Mouse (Mus musculus) hindbrain, embryonic 16.5 days (tissue): ENCODE measurements around the gene Nid2. TPM values are rescaled to one million over a fixed set of nuclear protein-coding genes. Genes with fewer than 3 reads are reported as not detected.

Experiments
- ATAC-seq: fragments of 200-750 bp; cut with Nextera tagmentation; 2 replicates; pipeline ENCODE4 v1.8.0; 2017; ENCODE audit warnings: moderate TSS enrichment, moderate library complexity
- H3K27ac ChIP-seq: fragments of 300-500 bp; sonication (generic); 2 replicates; pipeline ENCODE4 v1.5.1; 2014; ENCODE audit warnings: low read depth, mild to moderate bottlenecking, control low read depth, low read length, moderate library complexity
- H3K27me3 ChIP-seq: fragments of 300-500 bp; sonication (generic); replicated peaks from 2 replicates; pipeline ENCODE4 v1.6.1; 2014; ENCODE audit warnings: low read length; ENCODE audit not compliant: control insufficient read depth, insufficient read depth
- H3K36me3 ChIP-seq: fragments of 300-500 bp; sonication (generic); 2 replicates; pipeline ENCODE4 v1.6.1; 2014; ENCODE audit warnings: mild to moderate bottlenecking, low read length, moderate library complexity, mixed read lengths; ENCODE audit not compliant: control insufficient read depth, insufficient read depth
- H3K4me1 ChIP-seq: fragments of 300-500 bp; sonication (generic); 2 replicates; pipeline ENCODE4 v1.6.1; 2014; ENCODE audit warnings: low read depth, low read length; ENCODE audit not compliant: control insufficient read depth, insufficient read depth
- H3K4me2 ChIP-seq: fragments of 300-500 bp; sonication (generic); 2 replicates; pipeline ENCODE4 v1.6.1; 2014; ENCODE audit warnings: mild to moderate bottlenecking, low read length, control low read depth, moderate library complexity
- H3K4me3 ChIP-seq: fragments of 300-500 bp; sonication (generic); 2 replicates; pipeline ENCODE4 v1.5.1; 2014; ENCODE audit warnings: mild to moderate bottlenecking, low read length, control low read depth, moderate library complexity
- H3K9ac ChIP-seq: fragments of 300-500 bp; sonication (generic); 2 replicates; pipeline ENCODE4 v1.6.1; 2014; ENCODE audit warnings: low read depth, mild to moderate bottlenecking, control low read depth, low read length, moderate library complexity
- H3K9me3 ChIP-seq: fragments of 300-500 bp; sonication (generic); 2 replicates; pipeline ENCODE4 v1.6.1; 2014; ENCODE audit warnings: mild to moderate bottlenecking, low read length, moderate library complexity; ENCODE audit not compliant: control insufficient read depth
- WGBS: fragments of 180-500 bp; shearing (Covaris S2); extraction: QIAGEN DNeasy Blood & Tissue Kit; methylation state at CpG from one replicate; pipeline ENCODE4 v1.1.7; 2014; 5-methylcytosine and 5-hydroxymethylcytosine counted together
- polyA plus RNA-seq: library from polyadenylated mRNA; unstranded; fragments of >200 nt; fragmentation: Nextera tagmentation; extraction: Ambion mirVana; gene quantifications from 2 replicates; pipeline ENCODE4 v1.2.1, GENCODE M21; 2015

Gene Nid2
- polyA plus RNA-seq, 1 experiment from 2014 or later, result 33.7 TPM

DNA sequence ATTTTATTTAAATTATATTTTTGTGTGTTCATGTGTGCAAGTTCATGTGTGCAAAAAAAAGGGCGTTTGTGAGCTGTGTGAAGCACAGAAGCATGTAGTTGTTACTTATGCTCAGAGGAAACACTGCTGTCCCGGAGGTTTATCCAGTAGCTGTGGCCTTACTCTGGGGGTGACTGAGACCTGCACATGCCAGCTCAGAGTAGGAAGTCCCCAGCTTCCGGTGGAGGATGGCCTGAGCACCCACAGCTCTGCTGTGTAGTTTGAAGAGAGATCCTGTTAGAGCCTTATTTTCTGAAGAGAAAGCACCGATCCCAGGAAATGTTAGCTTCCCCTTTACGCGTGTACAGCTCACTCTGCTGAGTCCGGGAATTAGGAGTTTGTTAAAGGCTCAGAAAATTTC, 20.1 kb downstream of the Nid2 start:
- H3K27me3 ChIP-seq, result no peaks in the 10 kb centered on the region
- H3K4me1 ChIP-seq, result no peaks in the 10 kb centered on the region
- H3K36me3 ChIP-seq, result no peaks in the 10 kb centered on the region
- H3K9me3 ChIP-seq, result no peaks in the 10 kb centered on the region
- WGBS, result 76% methylated on average over 7 of the region's 7 CpGs
- no peak overlapping the region for H3K9ac ChIP-seq
- ATAC-seq, result no peak
- H3K4me2 ChIP-seq, result no peak overlapping the region
- no peak overlapping the region for H3K27ac ChIP-seq
- no peak overlapping the region for H3K4me3 ChIP-seq

DNA sequence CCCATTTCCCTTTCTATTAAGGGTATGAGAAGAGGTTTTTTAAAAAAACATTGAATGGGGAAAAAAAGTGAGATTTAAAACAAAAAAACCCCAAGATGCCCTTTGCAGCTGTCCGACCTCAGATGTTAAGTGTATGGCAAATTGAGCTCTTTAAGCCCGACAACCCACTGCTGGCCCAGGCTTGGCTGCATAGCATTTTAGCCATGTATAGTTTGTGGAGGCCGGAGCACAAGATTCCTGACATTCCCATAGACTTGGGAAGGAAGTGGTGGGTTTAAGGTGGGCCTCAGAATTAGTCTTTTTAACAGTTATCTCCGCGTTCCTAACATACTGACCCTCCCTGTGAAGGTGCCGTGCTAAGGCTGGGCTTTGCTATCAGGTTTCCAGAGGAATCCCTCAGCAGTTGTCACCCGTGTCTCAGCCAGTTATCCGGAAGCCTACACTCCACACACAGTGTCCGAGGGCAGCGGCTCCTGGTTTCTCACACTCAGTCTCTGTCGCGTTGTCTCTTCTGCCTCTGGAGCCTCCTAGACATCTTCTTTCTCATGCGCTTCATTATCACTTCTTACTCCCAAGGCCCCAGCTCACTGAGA, 23.1 kb downstream of the Nid2 start:
- no peaks in the 10 kb centered on the region for H3K36me3 ChIP-seq
- no peaks in the 10 kb centered on the region for H3K4me1 ChIP-seq
- WGBS, result 82% methylated on average over 13 of the region's 13 CpGs
- H3K9ac ChIP-seq, result no peak overlapping the region
- ATAC-seq, result no peak
- H3K27ac ChIP-seq, result no peak overlapping the region
- H3K4me3 ChIP-seq, result no peak overlapping the region
- H3K27me3 ChIP-seq, result no peaks in the 10 kb centered on the region
- no peak overlapping the region for H3K4me2 ChIP-seq
- no peaks in the 10 kb centered on the region for H3K9me3 ChIP-seq

DNA sequence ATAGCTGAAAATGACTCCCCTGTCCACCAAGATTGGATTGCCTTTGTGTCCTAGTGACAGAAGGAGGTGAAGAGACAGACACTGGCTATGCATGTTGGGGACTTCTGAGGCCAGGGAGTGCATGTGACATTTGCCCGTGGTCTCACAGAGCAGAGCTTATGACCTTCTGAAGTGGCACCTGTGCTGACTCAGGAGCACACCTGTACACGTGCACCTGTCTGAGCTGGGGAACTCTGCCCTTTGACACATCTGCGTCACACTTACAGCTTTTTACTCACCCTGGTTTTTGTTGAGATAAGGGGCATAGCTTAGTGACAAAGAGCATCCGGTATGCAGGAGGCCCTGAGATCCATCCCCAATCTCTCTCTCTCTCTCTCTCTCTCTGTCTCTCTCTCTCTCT, 24.4 kb downstream of the Nid2 start:
- Histone ChIP-seq H3K4me2 (no peak overlapping the region), H3K36me3 (no peaks in the 10 kb centered on the region), H3K27me3 (no peaks in the 10 kb centered on the region), H3K4me1 (no peaks in the 10 kb centered on the region), H3K9me3 (no peaks in the 10 kb centered on the region), H3K9ac (no peak overlapping the region), H3K27ac (no peak overlapping the region), H3K4me3 (no peak overlapping the region)
- 91% methylated on average over 4 of the region's 4 CpGs for WGBS
- ATAC-seq, result no peak

DNA sequence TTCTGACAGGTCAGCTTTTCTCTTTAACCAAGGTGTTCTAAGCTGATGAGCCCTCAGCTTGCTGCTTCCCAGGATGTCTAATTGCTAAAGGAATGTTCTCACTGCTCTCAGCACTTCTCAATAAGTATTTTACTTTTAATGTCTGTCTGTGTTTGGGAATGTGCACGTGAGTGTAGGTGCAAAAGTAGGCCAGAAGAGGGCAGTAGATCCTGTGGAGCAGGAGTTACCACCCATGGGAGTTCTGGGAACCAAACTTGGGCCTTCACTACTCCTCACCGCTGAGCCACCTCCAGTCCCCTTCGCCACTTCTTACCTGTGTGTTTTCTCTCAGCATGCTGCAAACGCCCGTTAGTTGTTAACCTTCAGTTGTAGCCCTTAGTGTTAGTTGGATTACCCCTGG, 25.1 kb downstream of the Nid2 start:
- 93% methylated on average over 5 of the region's 5 CpGs for WGBS
- Histone ChIP-seq H3K36me3 (no peaks in the 10 kb centered on the region), H3K27ac (no peak overlapping the region)

DNA sequence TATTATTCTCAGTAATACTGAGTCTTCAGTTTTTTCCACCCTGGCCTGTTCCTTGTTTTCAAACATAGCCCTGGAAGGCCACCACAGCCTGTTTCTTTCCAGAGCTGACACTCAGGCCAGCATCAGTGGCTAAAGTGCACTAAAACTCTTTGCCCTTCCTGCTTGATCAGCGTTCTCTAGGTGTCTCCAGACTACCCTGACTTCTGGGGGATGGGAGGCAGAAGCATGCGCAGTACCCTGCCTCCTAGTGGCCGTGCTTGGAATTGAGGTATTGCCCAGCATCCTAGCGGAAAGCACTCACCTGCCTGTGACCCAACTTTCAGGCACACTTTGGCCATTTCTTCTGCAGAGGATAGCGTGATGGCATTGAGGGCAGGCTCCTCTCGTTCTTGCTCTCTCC, 25.8 kb downstream of the Nid2 start:
- ATAC-seq, result no peak
- WGBS, result 48% methylated on average over 6 of the region's 6 CpGs
- Histone ChIP-seq H3K27me3 (no peaks in the 10 kb centered on the region), H3K36me3 (no peaks in the 10 kb centered on the region), H3K4me2 (no peak overlapping the region), H3K4me1 (no peaks in the 10 kb centered on the region), H3K9me3 (no peaks in the 10 kb centered on the region), H3K27ac (no peak overlapping the region), H3K9ac (no peak overlapping the region), H3K4me3 (no peak overlapping the region)

More for the DNA sequence above, 25.1 kb downstream of the Nid2 start:
- H3K4me1 ChIP-seq, result no peaks in the 10 kb centered on the region
- no peaks in the 10 kb centered on the region for H3K27me3 ChIP-seq
- H3K9me3 ChIP-seq, result no peaks in the 10 kb centered on the region
- H3K9ac ChIP-seq, result no peak overlapping the region
- no peak overlapping the region for H3K4me3 ChIP-seq
- no peak overlapping the region for H3K4me2 ChIP-seq
- ATAC-seq, result no peak

DNA sequence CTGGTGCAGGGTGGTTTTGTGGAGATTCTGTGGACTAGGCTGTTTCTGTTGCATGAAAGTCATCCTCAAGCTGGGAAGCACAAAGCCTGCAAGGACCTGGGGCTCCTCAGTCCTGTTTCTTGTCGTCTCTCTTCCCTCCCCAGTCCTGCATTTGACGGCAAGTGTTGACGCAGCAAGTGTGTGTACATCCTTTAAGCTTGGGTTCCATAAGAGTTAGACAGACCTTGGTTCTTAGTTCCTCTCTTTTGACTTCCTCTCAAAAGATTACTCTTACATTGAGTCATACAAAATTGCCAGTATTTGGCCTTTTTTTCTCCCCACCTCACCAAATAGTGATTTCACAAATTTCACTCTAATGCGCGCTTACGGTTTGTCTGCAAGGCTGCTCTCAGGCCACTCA, 26.3 kb downstream of the Nid2 start:
- Histone ChIP-seq H3K4me3 (no peak overlapping the region), H3K9me3 (no peaks in the 10 kb centered on the region), H3K4me2 (no peak overlapping the region), H3K27ac (no peak overlapping the region), H3K27me3 (no peaks in the 10 kb centered on the region), H3K36me3 (no peaks in the 10 kb centered on the region), H3K4me1 (no peaks in the 10 kb centered on the region), H3K9ac (no peak overlapping the region)
- ATAC-seq, result no peak
- 94% methylated on average over 6 of the region's 6 CpGs for WGBS

DNA sequence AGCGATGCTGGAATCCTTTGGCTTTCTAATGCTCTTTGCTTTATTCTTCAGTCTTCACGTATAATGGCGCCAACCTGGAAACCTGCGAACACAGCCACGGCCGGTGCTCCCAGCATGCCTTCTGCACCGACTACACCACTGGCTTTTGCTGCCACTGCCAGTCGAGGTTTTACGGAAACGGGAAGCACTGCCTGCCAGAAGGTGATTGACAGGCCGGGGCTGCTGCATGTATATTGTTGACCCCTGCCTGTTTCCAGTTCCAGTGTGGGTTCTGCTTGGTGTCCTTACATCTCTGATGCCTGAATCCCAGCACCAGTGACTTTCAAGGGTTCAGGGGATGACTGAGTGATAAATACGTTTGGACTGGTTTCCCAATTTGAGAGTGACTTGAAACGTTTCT, 26.9 kb downstream of the Nid2 start:
- Histone ChIP-seq H3K4me1 (no peaks in the 10 kb centered on the region), H3K36me3 (no peaks in the 10 kb centered on the region), H3K4me3 (no peak overlapping the region), H3K9ac (no peak overlapping the region), H3K27ac (no peak overlapping the region), H3K27me3 (no peaks in the 10 kb centered on the region), H3K4me2 (no peak overlapping the region), H3K9me3 (no peaks in the 10 kb centered on the region)
- WGBS, result 90% methylated on average over 13 of the region's 13 CpGs
- no peak for ATAC-seq

DNA sequence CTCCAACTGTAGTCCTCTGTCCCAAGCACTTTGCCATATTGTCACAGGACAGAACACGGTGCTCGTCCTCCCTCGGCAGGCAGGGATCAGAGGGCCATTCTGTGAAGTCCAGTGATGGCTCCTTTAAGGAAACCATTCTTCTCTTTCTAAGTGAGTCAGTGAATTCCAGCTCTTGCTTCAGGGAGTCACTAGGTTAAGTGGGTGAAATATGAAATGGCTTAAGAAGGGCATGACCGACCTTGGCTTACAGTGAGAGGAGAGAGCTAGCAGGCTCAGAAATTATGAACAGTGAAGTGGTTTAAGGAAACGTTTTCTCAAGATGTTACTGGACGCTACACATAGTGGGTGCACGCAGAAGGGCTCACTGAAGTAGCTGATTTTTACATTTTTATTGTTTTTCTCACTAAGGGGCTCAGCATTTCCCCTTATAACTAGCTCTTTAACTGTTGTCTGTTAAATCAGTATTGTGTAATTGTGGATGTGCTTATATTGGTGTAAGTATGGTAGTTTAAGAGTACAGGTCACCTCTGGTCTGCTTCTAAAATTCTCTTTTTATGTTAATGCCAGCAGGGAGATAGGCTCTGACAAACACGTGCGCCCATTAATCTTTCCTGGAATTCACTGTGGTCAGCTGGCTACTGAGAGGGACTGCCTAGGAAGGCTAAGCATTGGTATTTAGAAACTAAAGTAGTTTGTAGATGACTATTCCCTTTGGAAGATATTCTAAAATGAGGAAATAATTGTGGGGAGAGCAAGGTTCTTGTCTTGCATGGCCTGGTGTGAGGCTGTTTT, 34.9 kb downstream of the Nid2 start:
- Histone ChIP-seq H3K4me2 (no peak overlapping the region), H3K27me3 (no peaks in the 10 kb centered on the region), H3K4me3 (no peak overlapping the region), H3K27ac (no peak overlapping the region), H3K9me3 (no peaks in the 10 kb centered on the region), H3K4me1 (no peaks in the 10 kb centered on the region), H3K9ac (no peak overlapping the region), H3K36me3 (no peaks in the 10 kb centered on the region)
- 86% methylated on average over 9 of the region's 9 CpGs for WGBS
- no peak for ATAC-seq

DNA sequence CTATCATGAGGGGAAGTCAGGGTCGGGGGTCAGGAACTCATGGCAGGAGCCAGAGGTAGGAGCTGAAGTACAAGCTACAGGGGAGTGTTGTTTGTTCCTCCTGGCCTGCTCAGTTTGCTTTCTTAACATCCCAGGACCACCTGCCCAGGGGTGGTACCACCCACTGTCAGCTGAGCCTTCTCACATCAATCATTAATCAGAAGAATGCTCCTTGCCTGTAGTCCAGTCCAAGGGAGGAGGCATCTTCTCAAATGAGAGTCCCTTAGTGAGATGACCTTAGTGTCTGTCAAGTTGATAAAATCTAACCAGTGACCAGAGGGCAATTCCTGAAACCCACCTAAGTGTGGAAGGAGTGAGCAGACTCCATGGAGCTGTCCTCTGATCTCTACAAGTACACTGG, 37.4 kb downstream of the Nid2 start:
- Histone ChIP-seq H3K36me3 (no peaks in the 10 kb centered on the region), H3K9ac (no peak overlapping the region), H3K4me3 (no peak overlapping the region), H3K4me1 (no peaks in the 10 kb centered on the region), H3K27ac (no peak overlapping the region), H3K9me3 (no peaks in the 10 kb centered on the region), H3K4me2 (no peak overlapping the region), H3K27me3 (no peaks in the 10 kb centered on the region)
- no peak for ATAC-seq
- 61% methylated on average over 1 of the region's 1 CpGs for WGBS
